Mouse (Mus musculus) heart, adult 18-20 months (tissue): ENCODE data around the gene Tmem138. TPM values are rescaled to one million over a fixed set of nuclear protein-coding genes. Genes with fewer than 3 reads are reported as not detected.

Source experiments
- DNase-seq, 2 experiments: peaks; one replicate each; pipeline ENCODE4 v3.0.0; 2021 to 2022; ENCODE audit warnings: mixed read lengths in 1 of 2
- long read RNA-seq, 2 experiments: library from polyadenylated mRNA; stranded (forward); transcript quantifications; one replicate each; pipeline ENCODE4 v2.0.0; 2021
- total RNA-seq, 2 experiments: library from RNA; stranded (reverse); gene quantifications; 2 replicates each; pipeline ENCODE4 v1.2.3; 2021

Gene Tmem138
- total RNA-seq: 1 to 10 TPM; 1.4 to 2.1 TPM
- long read RNA-seq, experiment 1, partial matches to known transcripts: 1 of 4 reads
- long read RNA-seq, experiment 1, other reads (novel, unspliced or antisense): 0 of 4 reads
- long read RNA-seq, experiment 2: 0 reads

- peak; percentile 95 to 97 for DNase-seq
Observed at GRCm38 (mm10) chr19:10576690-10577561, at the start of gene Tmem138, which contains the start of gene Cyb561a3. TSS of gene Tmem138 (minus strand) at chr19:10577362. TSS of gene Cyb561a3 (plus strand) at chr19:10577172.

GRCm38 (mm10) chr19:10608573-10609240 lies 31.5 kb upstream of the Tmem138 start:
- DNase-seq: no peak

- DNase-seq: no peak
Observed at GRCm38 (mm10) chr19:10605901-10606622, 28.9 kb upstream of the Tmem138 start.

- peak; percentile 99 for DNase-seq
Observed at GRCm38 (mm10) chr19:10605293-10605900, 28.2 kb upstream of the Tmem138 start, which contains the start of the genes Ddb1 and Tkfc. TSS of gene Ddb1 (plus strand) at chr19:10605327. TSS of gene Tkfc (minus strand) at chr19:10605654.

GRCm38 (mm10) chr19:10604534-10604933 lies 27.4 kb upstream of the Tmem138 start:
- DNase-seq: no peak

- peak in 1 of 2 experiments; percentile 22 for DNase-seq
Observed at GRCm38 (mm10) chr19:10603660-10604523, 26.7 kb upstream of the Tmem138 start.

GRCm38 (mm10) chr19:10602787-10603186 lies 25.6 kb upstream of the Tmem138 start:
- DNase-seq: peak; percentile 92 to 93

GRCm38 (mm10) chr19:10602247-10602769 lies 25.1 kb upstream of the Tmem138 start:
- no peak for DNase-seq

GRCm38 (mm10) chr19:10599648-10600047 lies 22.5 kb upstream of the Tmem138 start:
- no peak for DNase-seq

GRCm38 (mm10) chr19:10598188-10598587 lies 21.0 kb upstream of the Tmem138 start:
- no peak for DNase-seq

GRCm38 (mm10) chr19:10591659-10592377 lies 14.7 kb upstream of the Tmem138 start:
- DNase-seq: no peak

- no peak for DNase-seq
Observed at GRCm38 (mm10) chr19:10590301-10590700, 13.1 kb upstream of the Tmem138 start.

- DNase-seq: no peak
Observed at GRCm38 (mm10) chr19:10589127-10589857, 12.1 kb upstream of the Tmem138 start.

GRCm38 (mm10) chr19:10587231-10587630 lies 10.1 kb upstream of the Tmem138 start:
- no peak for DNase-seq

- DNase-seq: no peak
Observed at GRCm38 (mm10) chr19:10585112-10585511, 8.0 kb upstream of the Tmem138 start.

- no peak for DNase-seq
Observed at GRCm38 (mm10) chr19:10583550-10584146, 6.5 kb upstream of the Tmem138 start.

GRCm38 (mm10) chr19:10581984-10582383 lies 4.8 kb upstream of the Tmem138 start:
- DNase-seq: no peak

GRCm38 (mm10) chr19:10580761-10581160 lies 3.6 kb upstream of the Tmem138 start:
- DNase-seq: no peak

GRCm38 (mm10) chr19:10580102-10580501 lies 2.9 kb upstream of the Tmem138 start:
- DNase-seq: no peak
